Mouse (Mus musculus) heart, embryonic 12.5 days (tissue): Measurements from ENCODE around the gene Mettl24. TPM values are rescaled to one million over a fixed set of nuclear protein-coding genes. Genes with fewer than 3 reads are reported as not detected.

ENCODE experiments used
- ATAC-seq: fragments of 200-750 bp; cut with Nextera tagmentation; 2 replicates; pipeline ENCODE4 v1.8.0; 2017; ENCODE audit warnings: moderate TSS enrichment, moderate library complexity; ENCODE audit not compliant: insufficient number of reproducible peaks, low FRiP score
- H3K27ac ChIP-seq: fragments of 300-500 bp; sonication (generic); 2 replicates; pipeline ENCODE4 v1.5.1; 2016; ENCODE audit warnings: mild to moderate bottlenecking, moderate library complexity; ENCODE audit not compliant: poor library complexity, severe bottlenecking
- H3K27me3 ChIP-seq: fragments of 300-500 bp; sonication (generic); replicated peaks from 2 replicates; pipeline ENCODE4 v1.6.1; 2016; ENCODE audit warnings: mild to moderate bottlenecking, moderate library complexity
- H3K36me3 ChIP-seq: fragments of 300-500 bp; sonication (generic); 2 replicates; pipeline ENCODE4 v1.6.1; 2016; ENCODE audit warnings: mild to moderate bottlenecking, moderate library complexity
- H3K4me1 ChIP-seq: fragments of 300-500 bp; sonication (generic); replicated peaks from 2 replicates; pipeline ENCODE4 v1.6.1; 2016; ENCODE audit warnings: mild to moderate bottlenecking
- H3K4me2 ChIP-seq: fragments of 300-500 bp; sonication (generic); 2 replicates; pipeline ENCODE4 v1.6.1; 2016; ENCODE audit warnings: mild to moderate bottlenecking, moderate library complexity
- H3K4me3 ChIP-seq: fragments of 300-500 bp; sonication (generic); 2 replicates; pipeline ENCODE4 v1.5.1; 2016; ENCODE audit warnings: mild to moderate bottlenecking
- H3K9ac ChIP-seq: fragments of 300-500 bp; sonication (generic); 2 replicates; pipeline ENCODE4 v1.6.1; 2016; ENCODE audit warnings: mild to moderate bottlenecking, moderate library complexity
- H3K9me3 ChIP-seq: fragments of 300-500 bp; sonication (generic); replicated peaks from 2 replicates; pipeline ENCODE4 v1.6.1; 2016; ENCODE audit warnings: mild to moderate bottlenecking, moderate library complexity
- WGBS: fragments of 180-500 bp; shearing (Covaris S2); methylation state at CpG from one replicate; pipeline ENCODE4 v1.1.7; 2016; 5-methylcytosine and 5-hydroxymethylcytosine counted together
- polyA plus RNA-seq: library from polyadenylated mRNA; unstranded; fragments of >200 nt; fragmentation: Nextera tagmentation; extraction: Ambion mirVana; gene quantifications from 2 replicates; pipeline ENCODE4 v1.2.1, GENCODE M21; 2016

Mettl24 gene
- polyA plus RNA-seq, 1 experiment from 2014 or later: 2.5 TPM

- no peak for ATAC-seq
- H3K27ac ChIP-seq: no peak overlapping the region
- 88% methylated on average over 7 of the region's 7 CpGs for WGBS
Observed at GRCm38 (mm10) chr10:40684326-40684725, 1.2 kb downstream of the Mettl24 start.

GRCm38 (mm10) chr10:40685641-40686040, 2.6 kb downstream of the Mettl24 start:
- no peak overlapping the region for H3K4me3 ChIP-seq
- H3K4me2 ChIP-seq: no peak overlapping the region
- H3K9ac ChIP-seq: no peak overlapping the region
- peaks cover 3% of the 10 kb centered on the region; the same call in 1 of the 2 replicates for H3K4me1 ChIP-seq
- WGBS: 61% methylated on average over 8 of the region's 8 CpGs
- ATAC-seq: no peak
- no peak overlapping the region for H3K27ac ChIP-seq
- no peaks in the 10 kb centered on the region for H3K36me3 ChIP-seq
- H3K9me3 ChIP-seq: peaks cover 4% of the 10 kb centered on the region; the same call in 1 of the 2 replicates
- no peaks in the 10 kb centered on the region for H3K27me3 ChIP-seq

More at GRCm38 (mm10) chr10:40684326-40684725, 1.2 kb downstream of the Mettl24 start:
- Histone ChIP-seq H3K9ac (no peak overlapping the region), H3K4me3 (no peak overlapping the region), H3K4me1 (peaks cover 3% of the 10 kb centered on the region; the same call in 1 of the 2 replicates), H3K27me3 (no peaks in the 10 kb centered on the region), H3K4me2 (no peak overlapping the region), H3K36me3 (no peaks in the 10 kb centered on the region), H3K9me3 (no peaks in the 10 kb centered on the region)

- H3K9ac ChIP-seq: no peak overlapping the region
- peaks cover 4% of the 10 kb centered on the region; the same call in 1 of the 2 replicates for H3K9me3 ChIP-seq
- no peaks in the 10 kb centered on the region for H3K36me3 ChIP-seq
- WGBS: 84% methylated on average over 4 of the region's 4 CpGs
- peaks cover 3% of the 10 kb centered on the region; the same call in 1 of the 2 replicates for H3K4me1 ChIP-seq
- ATAC-seq: no peak
- no peak overlapping the region for H3K4me2 ChIP-seq
- no peak overlapping the region for H3K27ac ChIP-seq
- no peak overlapping the region for H3K4me3 ChIP-seq
- no peaks in the 10 kb centered on the region for H3K27me3 ChIP-seq
Observed at GRCm38 (mm10) chr10:40686976-40687375, 3.9 kb downstream of the Mettl24 start.

GRCm38 (mm10) chr10:40687407-40687806, 4.3 kb downstream of the Mettl24 start:
- ATAC-seq: no peak
- no peak overlapping the region for H3K27ac ChIP-seq

GRCm38 (mm10) chr10:40688266-40688665, 5.2 kb downstream of the Mettl24 start:
- Histone ChIP-seq H3K9ac (no peak overlapping the region), H3K9me3 (peaks cover 4% of the 10 kb centered on the region; the same call in 1 of the 2 replicates), H3K27ac (no peak overlapping the region), H3K27me3 (no peaks in the 10 kb centered on the region), H3K36me3 (no peaks in the 10 kb centered on the region), H3K4me1 (no peaks in the 10 kb centered on the region; the same call in 1 of the 2 replicates), H3K4me3 (no peak overlapping the region), H3K4me2 (no peak overlapping the region)
- 75% methylated on average over 6 of the region's 6 CpGs for WGBS
- ATAC-seq: no peak

More at GRCm38 (mm10) chr10:40687407-40687806, 4.3 kb downstream of the Mettl24 start:
- Histone ChIP-seq H3K4me2 (no peak overlapping the region), H3K4me1 (peaks cover under 1% of the 10 kb centered on the region; the same call in 1 of the 2 replicates), H3K9ac (no peak overlapping the region), H3K27me3 (no peaks in the 10 kb centered on the region), H3K9me3 (peaks cover 4% of the 10 kb centered on the region; the same call in 1 of the 2 replicates), H3K36me3 (no peaks in the 10 kb centered on the region), H3K4me3 (no peak overlapping the region)
- WGBS: 71% methylated on average over 2 of the region's 2 CpGs

GRCm38 (mm10) chr10:40688873-40689272, 5.8 kb downstream of the Mettl24 start:
- 39% methylated on average over 1 of the region's 1 CpGs for WGBS
- H3K36me3 ChIP-seq: no peaks in the 10 kb centered on the region
- no peaks in the 10 kb centered on the region; the same call in 1 of the 2 replicates for H3K4me1 ChIP-seq
- H3K9me3 ChIP-seq: peaks cover 4% of the 10 kb centered on the region; the same call in 1 of the 2 replicates
- no peak overlapping the region for H3K4me2 ChIP-seq
- H3K4me3 ChIP-seq: no peak overlapping the region
- H3K27ac ChIP-seq: no peak overlapping the region
- H3K27me3 ChIP-seq: no peaks in the 10 kb centered on the region
- ATAC-seq: no peak
- no peak overlapping the region for H3K9ac ChIP-seq

GRCm38 (mm10) chr10:40698652-40699051, 15.6 kb downstream of the Mettl24 start:
- Histone ChIP-seq H3K4me1 (peaks cover 16% of the 10 kb centered on the region), H3K9ac (no peak overlapping the region), H3K27ac (no peak overlapping the region), H3K9me3 (no peaks in the 10 kb centered on the region), H3K4me3 (no peak overlapping the region), H3K36me3 (no peaks in the 10 kb centered on the region), H3K4me2 (no peak overlapping the region), H3K27me3 (no peaks in the 10 kb centered on the region)
- 70% methylated on average over 4 of the region's 4 CpGs for WGBS
- ATAC-seq: no peak

- H3K9ac ChIP-seq: no peak overlapping the region
- no peak for ATAC-seq
- H3K36me3 ChIP-seq: no peaks in the 10 kb centered on the region
- H3K27ac ChIP-seq: no peak overlapping the region
- H3K27me3 ChIP-seq: no peaks in the 10 kb centered on the region
- no peaks in the 10 kb centered on the region for H3K9me3 ChIP-seq
- peaks cover 7% of the 10 kb centered on the region for H3K4me1 ChIP-seq
- H3K4me2 ChIP-seq: no peak overlapping the region
- WGBS: 75% methylated on average over 7 of the region's 7 CpGs
- no peak overlapping the region for H3K4me3 ChIP-seq
Observed at GRCm38 (mm10) chr10:40711127-40711526, 28.0 kb downstream of the Mettl24 start.

GRCm38 (mm10) chr10:40713018-40713608, 30.0 kb downstream of the Mettl24 start:
- Histone ChIP-seq H3K27me3 (no peaks in the 10 kb centered on the region), H3K4me2 (no peak overlapping the region), H3K27ac (no peak overlapping the region), H3K9me3 (no peaks in the 10 kb centered on the region), H3K4me3 (no peak overlapping the region), H3K4me1 (peaks cover 9% of the 10 kb centered on the region), H3K9ac (no peak overlapping the region), H3K36me3 (no peaks in the 10 kb centered on the region)
- 33% methylated on average over 9 of the region's 9 CpGs for whole genome bisulfite sequencing
- peak; percentile 29; the same call in 1 of the 2 replicates for ATAC-seq

GRCm38 (mm10) chr10:40713829-40714228, 30.7 kb downstream of the Mettl24 start:
- WGBS: 64% methylated on average over 9 of the region's 9 CpGs
- ATAC-seq: no peak
- Histone ChIP-seq H3K9me3 (no peaks in the 10 kb centered on the region), H3K4me1 (peaks cover 9% of the 10 kb centered on the region), H3K36me3 (no peaks in the 10 kb centered on the region), H3K27me3 (no peaks in the 10 kb centered on the region), H3K27ac (no peak overlapping the region), H3K4me2 (no peak overlapping the region), H3K9ac (no peak overlapping the region), H3K4me3 (no peak overlapping the region)

- no peaks in the 10 kb centered on the region for H3K36me3 ChIP-seq
- no peak for ATAC-seq
- H3K4me1 ChIP-seq: peaks cover 9% of the 10 kb centered on the region
- 75% methylated on average over 4 of the region's 4 CpGs for WGBS
- no peak overlapping the region for H3K9ac ChIP-seq
- no peak overlapping the region for H3K27ac ChIP-seq
- H3K27me3 ChIP-seq: no peaks in the 10 kb centered on the region
- no peaks in the 10 kb centered on the region for H3K9me3 ChIP-seq
- no peak overlapping the region for H3K4me2 ChIP-seq
- no peak overlapping the region for H3K4me3 ChIP-seq
Observed at GRCm38 (mm10) chr10:40715151-40715550, 32.1 kb downstream of the Mettl24 start.
